8 mouse cellular contexts compared by ENCODE assay signal in the genomic region with DNA sequence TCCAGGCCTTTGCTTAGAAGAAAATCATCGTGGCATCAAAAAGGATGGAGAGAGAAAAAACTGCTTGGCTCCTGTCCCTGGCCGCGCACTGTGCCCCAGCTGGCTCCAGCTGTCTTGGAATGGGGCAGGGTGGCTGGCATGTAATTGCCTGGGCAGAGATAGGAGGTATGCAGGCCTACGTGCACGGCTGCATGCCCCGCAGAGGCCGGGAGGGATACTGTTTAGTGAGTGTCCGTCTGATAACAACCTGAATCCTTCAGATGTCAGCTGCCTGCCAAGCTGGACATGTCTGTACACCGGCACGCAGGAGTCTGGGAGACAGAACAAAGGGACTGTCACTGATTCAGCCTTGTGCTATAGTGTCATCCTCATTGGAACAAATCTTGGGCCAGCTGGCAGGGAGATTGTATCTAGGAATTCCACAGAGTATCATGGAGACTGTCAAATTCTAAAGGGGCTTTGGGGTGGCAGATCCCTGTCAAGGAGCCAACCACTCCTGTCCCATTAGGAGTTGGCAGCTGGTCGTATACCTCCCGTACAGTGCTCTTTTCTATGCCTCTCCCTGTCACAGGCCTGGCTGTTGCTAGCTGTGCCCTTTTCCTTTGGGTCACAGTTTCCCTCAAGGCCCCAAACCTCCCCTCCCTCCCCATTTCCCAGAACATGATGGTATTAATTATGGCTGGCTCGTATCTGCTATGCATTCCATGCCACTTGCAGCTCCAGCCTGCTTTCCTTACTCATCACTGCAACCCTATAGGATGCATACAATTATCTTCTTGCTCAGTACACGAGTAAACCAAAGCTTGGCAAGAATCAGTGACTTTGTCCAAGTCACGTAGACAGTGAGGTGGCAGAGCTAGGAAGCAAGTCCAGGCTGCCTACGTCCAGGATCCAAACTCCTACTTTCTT.
DNase-seq lines count a peak whose midpoint lies in the region; ATAC-seq lines count a peak whose summit lies in the region.

No protein-coding gene starts in this region.

- H3K27me3 ChIP-seq in heart, embryonic 10.5 days (ENCODE audit: insufficient read depth, poor library complexity, severe bottlenecking): no peaks in the 10 kb centered on the region
- H3K27me3 ChIP-seq in limb, embryonic 15.5 days: no peaks in the 10 kb centered on the region

- peak overlapping the region; percentile 62 for H3K27ac ChIP-seq in heart, embryonic 10.5 days
- H3K27ac ChIP-seq in limb, embryonic 15.5 days: peak overlapping the region; percentile 28; the same call in 1 of the 2 replicates

- peak; percentile 22; the same call in 1 of the 2 replicates for ATAC-seq in limb, embryonic 15.5 days (ENCODE audit: insufficient number of reproducible peaks, low FRiP score, low TSS enrichment, low read depth)
- ATAC-seq in megakaryocyte-erythroid progenitor cell, adult 5-6 weeks (replicated peaks; ENCODE audit: low FRiP score, low TSS enrichment, poor library complexity, severe bottlenecking): no peak

- H3K4me1 ChIP-seq in heart, embryonic 10.5 days: peaks cover 22% of the 10 kb centered on the region
- peaks cover 11% of the 10 kb centered on the region; the same call in 1 of the 2 replicates for H3K4me1 ChIP-seq in limb, embryonic 15.5 days

- no peaks in the 10 kb centered on the region for H3K9me3 ChIP-seq in heart, embryonic 10.5 days
- no peaks in the 10 kb centered on the region for H3K9me3 ChIP-seq in limb, embryonic 15.5 days

- WGBS in heart, embryonic 10.5 days: 53% methylated on average over 16 of the region's 16 CpGs
- WGBS in limb, embryonic 15.5 days: 56% methylated on average over 16 of the region's 16 CpGs

- H3K36me3 ChIP-seq in heart, embryonic 10.5 days: no peaks in the 10 kb centered on the region
- no peaks in the 10 kb centered on the region for H3K36me3 ChIP-seq in limb, embryonic 15.5 days

- H3K4me3 ChIP-seq in heart, embryonic 10.5 days: peak overlapping the region; percentile 15; the same call in 1 of the 2 replicates
- H3K4me3 ChIP-seq in limb, embryonic 15.5 days: no peak overlapping the region

- DNase-seq in cerebellum, postnatal 10 days: peak; percentile 78 to 82
- no peak for DNase-seq in cerebellum, adult 18-20 months
- DNase-seq in adipocyte (ENCODE audit: low spot score): peak; percentile 51
- no peak for DNase-seq in heart, embryonic 10.5 days (ENCODE audit: low spot score)
- DNase-seq in adrenal gland, postnatal 25 days: no peak
- DNase-seq in thymus, postnatal 14 days: no peak

- H3K4me2 ChIP-seq in limb, embryonic 15.5 days: no peak overlapping the region

- H3K9ac ChIP-seq in limb, embryonic 15.5 days: no peak overlapping the region

Comparison
In these comparisons a context has a peak if more than half of its experiments do, and no peak if none do; other contexts are left out.
1. DNase-seq: peak in cerebellum, postnatal 10 days (2 of 2) and adipocyte (single experiment); none in cerebellum, adult 18-20 months (0 of 2), heart, embryonic 10.5 days (single experiment), adrenal gland, postnatal 25 days (single experiment) and thymus, postnatal 14 days (single experiment).